Mouse (Mus musculus) thymus, postnatal 36 days (tissue): ENCODE data around the gene Nxpe4.
"Not testable (repeated sequence)": the region's sequence is repeated elsewhere in the genome, so short reads cannot be mapped to it uniquely, and the experiment has no call there.

Source experiments
- DNase-seq, 2 experiments: peaks; one replicate each; pipeline ENCODE4 v3.0.0; 2022; ENCODE audit warnings: mixed read lengths in 2 of 2

The Nxpe4 gene

GRCm38 (mm10) chr9:48417366-48417765 is 255.5 kb downstream of the Nxpe4 start:
- DNase-seq, result not testable (repeated sequence)

GRCm38 (mm10) chr9:48417994-48418393 is 256.2 kb downstream of the Nxpe4 start:
- no peak for DNase-seq

GRCm38 (mm10) chr9:48418397-48418796 is 256.6 kb downstream of the Nxpe4 start:
- DNase-seq, result peak in 1 of 2 experiments; percentile 48

- no peak for DNase-seq
Measured at GRCm38 (mm10) chr9:48418829-48419228, 257.0 kb downstream of the Nxpe4 start.

- DNase-seq, result no peak
Measured at GRCm38 (mm10) chr9:48420437-48420836, 258.6 kb downstream of the Nxpe4 start.

GRCm38 (mm10) chr9:48421029-48421428 is 259.2 kb downstream of the Nxpe4 start:
- no peak for DNase-seq

- DNase-seq, result no peak
Measured at GRCm38 (mm10) chr9:48421561-48421960, 259.7 kb downstream of the Nxpe4 start.

GRCm38 (mm10) chr9:48422382-48422781 is 260.6 kb downstream of the Nxpe4 start:
- no peak for DNase-seq

GRCm38 (mm10) chr9:48423256-48423655 is 261.4 kb downstream of the Nxpe4 start:
- no peak for DNase-seq

GRCm38 (mm10) chr9:48427176-48427575 is 265.4 kb downstream of the Nxpe4 start:
- no peak for DNase-seq

GRCm38 (mm10) chr9:48432449-48432848 is 270.6 kb downstream of the Nxpe4 start:
- DNase-seq, result no peak

- no peak for DNase-seq
Measured at GRCm38 (mm10) chr9:48443873-48444272, 282.1 kb downstream of the Nxpe4 start.

GRCm38 (mm10) chr9:48444821-48445220 is 283.0 kb downstream of the Nxpe4 start:
- no peak for DNase-seq

- no peak for DNase-seq
Measured at GRCm38 (mm10) chr9:48447783-48448209, 286.0 kb downstream of the Nxpe4 start.
